Mouse (Mus musculus) neural tube, embryonic 10.5 days (tissue): ENCODE measurements around the gene Sgk1.

Source experiments
- DNase-seq: peaks from one replicate; pipeline ENCODE4 v3.0.0-alpha.2; 2017; ENCODE audit warnings: low spot score; ENCODE audit errors: extremely low spot score

Gene Sgk1

DNA sequence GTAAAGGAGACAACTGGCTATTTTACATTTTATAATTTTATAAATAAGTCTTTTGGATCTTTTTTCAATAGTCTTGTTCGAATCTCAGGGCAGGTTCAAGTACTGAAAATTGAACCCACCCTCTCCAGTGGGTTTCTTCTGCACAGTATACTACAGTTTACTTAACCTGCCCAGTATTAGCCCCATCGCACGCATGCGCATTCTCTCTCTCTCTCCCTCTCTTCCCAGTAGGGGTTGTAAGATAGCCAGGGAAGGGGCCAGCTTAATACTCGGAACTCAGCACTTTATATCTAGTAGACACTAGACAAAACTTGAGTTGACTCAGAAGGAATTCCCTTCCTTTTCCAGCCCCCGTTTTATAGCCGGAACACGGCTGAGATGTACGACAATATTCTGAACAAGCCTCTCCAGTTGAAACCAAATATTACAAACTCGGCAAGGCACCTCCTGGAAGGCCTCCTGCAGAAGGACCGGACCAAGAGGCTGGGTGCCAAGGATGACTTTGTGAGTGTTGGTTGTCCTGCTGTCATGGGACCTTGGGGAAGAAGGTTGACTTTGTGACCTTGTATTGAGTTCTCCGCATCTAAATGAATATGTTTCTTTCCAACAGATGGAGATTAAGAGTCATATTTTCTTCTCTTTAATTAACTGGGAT lies 115.7 kb downstream of the Sgk1 start:
- DNase-seq = no peak

DNA sequence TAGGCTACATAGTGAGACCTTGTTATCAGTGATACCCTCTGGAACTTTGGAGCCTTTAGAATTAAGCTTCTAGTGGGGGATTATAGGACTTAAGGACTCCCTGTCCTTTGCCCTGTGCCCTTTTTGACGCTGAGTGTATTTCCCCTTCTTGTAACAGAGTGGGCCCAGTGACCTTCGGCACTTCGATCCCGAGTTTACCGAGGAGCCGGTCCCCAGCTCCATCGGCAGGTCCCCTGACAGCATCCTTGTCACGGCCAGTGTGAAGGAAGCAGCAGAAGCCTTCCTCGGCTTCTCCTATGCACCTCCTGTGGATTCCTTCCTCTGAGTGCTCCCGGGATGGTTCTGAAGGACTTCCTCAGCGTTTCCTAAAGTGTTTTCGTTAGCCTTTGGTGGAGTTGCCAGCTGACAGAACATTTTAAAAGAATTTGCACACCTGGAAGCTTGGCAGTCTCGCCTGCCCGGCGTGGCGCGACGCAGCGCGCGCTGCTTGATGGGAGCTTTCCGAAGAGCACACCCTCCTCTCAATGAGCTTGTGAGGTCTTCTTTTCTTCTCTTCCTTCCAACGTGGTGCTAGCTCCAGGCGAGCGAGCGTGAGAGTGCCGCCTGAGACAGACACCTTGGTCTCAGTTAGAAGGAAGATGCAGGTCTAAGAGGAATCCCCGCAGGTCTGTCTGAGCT lies 116.7 kb downstream of the Sgk1 start:
- no peak for DNase-seq

DNA sequence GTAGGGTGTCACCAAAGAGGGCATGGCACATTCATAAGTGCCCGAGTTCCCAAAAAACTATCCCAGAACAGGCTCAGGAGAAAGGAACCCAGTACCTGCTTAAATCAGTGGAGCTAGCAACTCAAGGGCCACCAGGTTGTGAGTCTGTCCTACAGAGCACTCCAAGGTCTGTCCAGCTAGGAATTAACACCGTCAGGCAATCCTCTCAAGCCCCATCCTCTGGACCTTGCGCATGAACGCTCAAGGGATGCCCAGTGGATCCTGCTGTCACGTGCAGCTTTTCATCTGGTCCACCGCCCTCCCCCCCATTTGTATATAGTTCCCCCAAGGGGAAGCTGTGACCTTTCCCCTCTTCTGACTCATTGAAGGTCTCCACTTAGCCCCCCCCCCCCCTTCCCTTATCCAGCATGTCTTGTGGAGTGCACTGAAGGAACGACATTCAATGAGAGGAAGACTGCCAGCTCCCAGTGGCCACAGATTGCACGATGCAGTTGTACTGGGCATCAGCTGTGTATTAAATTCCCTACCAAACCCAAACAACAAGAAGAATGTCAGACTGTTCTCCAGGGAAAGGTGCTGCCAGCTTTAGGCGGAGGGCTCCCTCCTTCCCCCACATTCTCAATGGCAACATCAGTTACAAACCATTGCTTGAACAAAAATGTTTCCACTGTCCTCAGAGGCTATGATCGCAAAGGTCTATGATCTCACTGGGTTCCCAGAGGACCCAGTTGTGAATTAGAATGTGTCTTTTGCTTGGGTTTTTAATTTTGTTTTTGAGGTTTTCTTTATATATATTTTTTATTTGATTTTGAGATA lies 118.7 kb downstream of the Sgk1 start:
- DNase-seq = no peak

GRCm38 (mm10) chr10:22001621-22002020 lies 119.6 kb downstream of the Sgk1 start:
- peak; percentile 4 for DNase-seq

DNA sequence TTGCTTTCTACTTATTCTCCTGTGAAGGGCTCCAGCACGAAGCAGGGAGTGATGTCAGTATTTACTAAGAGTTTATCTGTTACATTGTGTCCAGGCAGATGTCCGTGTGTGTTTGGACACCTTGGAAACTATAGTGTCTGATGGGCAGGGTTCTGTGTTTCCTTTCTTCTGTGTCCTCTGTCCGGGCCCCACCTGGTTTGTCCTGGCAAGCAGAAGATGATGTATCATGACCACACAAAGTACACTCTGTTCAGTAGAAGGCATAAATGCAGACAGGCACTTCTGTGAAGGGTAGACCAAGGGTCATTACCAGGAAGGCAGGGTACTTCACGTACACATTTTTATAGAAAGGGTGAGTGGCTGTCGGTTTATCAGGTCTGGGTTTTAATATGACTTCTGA lies 122.8 kb downstream of the Sgk1 start:
- no peak for DNase-seq

GRCm38 (mm10) chr10:22007160-22007801 lies 125.3 kb downstream of the Sgk1 start:
- no peak for DNase-seq

DNA sequence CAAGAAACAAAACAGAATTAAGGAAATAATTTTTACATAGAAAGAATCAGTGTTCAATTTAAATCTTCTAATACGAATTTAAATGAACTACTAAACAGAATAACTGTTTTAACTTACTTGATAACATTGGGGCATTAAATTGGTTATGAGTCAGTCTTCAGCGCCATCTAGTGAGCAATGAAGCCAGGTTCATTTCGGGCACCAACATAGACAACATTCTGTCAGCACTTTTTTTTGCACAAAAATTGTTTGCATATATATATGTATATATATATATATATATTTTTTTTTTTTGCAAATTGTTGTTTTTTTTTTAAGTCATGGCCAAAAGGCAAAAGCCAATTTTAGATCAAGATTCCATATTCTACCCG lies 125.8 kb downstream of the Sgk1 start:
- no peak for DNase-seq

GRCm38 (mm10) chr10:22010088-22010818 lies 128.3 kb downstream of the Sgk1 start:
- DNase-seq = peak; percentile 79

- peak; percentile 12 for DNase-seq
These were observed 135.6 kb downstream of the Sgk1 start for GRCm38 (mm10) chr10:22017469-22018159.

- DNase-seq = peak; percentile 10
These were observed 136.6 kb downstream of the Sgk1 start for GRCm38 (mm10) chr10:22018618-22019017.

DNA sequence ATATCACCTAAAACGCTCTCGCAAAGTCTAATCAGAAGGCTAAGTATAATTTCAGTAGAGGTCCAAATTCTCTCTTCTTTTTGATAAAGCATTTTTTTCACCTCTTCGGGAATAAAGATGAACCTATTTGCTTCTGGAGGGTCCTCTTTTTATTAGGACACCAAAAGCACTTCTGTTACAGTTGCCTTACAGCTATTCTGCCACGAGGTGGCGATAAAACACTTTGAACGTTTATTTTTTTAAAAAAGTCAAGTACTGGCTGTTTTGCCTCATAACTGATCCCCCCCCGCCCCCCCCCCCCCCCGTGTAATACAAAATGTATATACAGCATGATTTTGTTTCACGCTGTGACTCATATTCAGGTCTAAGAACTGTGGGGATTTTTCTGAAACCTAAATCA lies 152.3 kb downstream of the Sgk1 start:
- DNase-seq = peak; percentile 42

DNA sequence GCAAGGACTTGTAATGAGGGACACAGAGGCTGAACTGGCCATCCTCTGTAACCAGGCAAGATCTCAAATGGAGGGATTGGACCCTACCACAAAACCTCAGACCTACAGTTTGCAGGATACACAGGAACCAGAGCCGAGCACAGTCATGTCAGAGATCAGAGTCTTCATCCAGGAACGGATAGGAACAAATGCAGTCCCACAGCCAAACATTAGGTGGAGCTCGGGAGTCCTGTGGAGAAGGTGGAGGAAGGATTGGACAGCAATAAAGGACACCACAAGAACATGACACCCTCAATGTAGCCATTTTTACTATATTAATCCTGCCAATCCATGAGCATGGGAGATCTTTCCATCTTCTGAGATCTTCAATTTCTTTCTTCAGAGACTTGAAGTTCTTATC lies 154.3 kb downstream of the Sgk1 start:
- peak; percentile 55 for DNase-seq
